11 mouse cellular contexts compared by ENCODE assay signal in genomic region chr9:15211876-15212275, GRCm38 (mm10). TPM values are rescaled to one million over a fixed set of nuclear protein-coding genes. Genes with fewer than 3 reads are reported as not detected.
A peak's percentile ranks its signal among the peaks of the same experiment; 100 is the strongest.
DNase-seq lines count a peak whose midpoint lies in the region.
"Had no signal": no experiment of that assay in that cellular context is flagged by ENCODE, and none has a peak within 500 bp of the region (broad histone marks: within the 10 kb centered on the region; RNA-seq: fewer than 3 reads in every experiment).

No protein-coding gene starts in this region.

- peak; percentile 4 for DNase-seq in gastrocnemius, adult 18-20 months (ENCODE audit: low spot score)
- no peak for DNase-seq in gastrocnemius, postnatal 25 days
- DNase-seq in kidney, postnatal 14 days: peak; percentile 24
- no peak for DNase-seq in kidney, adult 8-10 months
- DNase-seq in retina, embryonic 14.5 days (ENCODE audit: low spot score): peak; percentile 17
- DNase-seq in retina, postnatal 1 day: no peak
- peak; percentile 16 for DNase-seq in lung, postnatal 25 days (ENCODE audit: low spot score)
- DNase-seq in ovary, postnatal 36 days (ENCODE audit: low spot score): no peak
- DNase-seq: adrenal gland, postnatal 25 days; spleen, adult 18-20 months; thymus, postnatal 36 days had no signal

RNA-seq across cellular contexts. Expression of gene Vstm5, which starts 27.0 kb away (rescaled TPM):
- total RNA-seq in gastrocnemius, adult 18-20 months (2021): under 1 TPM in 1 of 2 experiments, not detected in 1; 0.14 TPM
- not detected for total RNA-seq in gastrocnemius, postnatal 25 days (2021)

Comparison
In these comparisons a context has a peak if more than half of its experiments do, and no peak if none do; other contexts are left out.
1. DNase-seq: peak in gastrocnemius, adult 18-20 months (single experiment), kidney, postnatal 14 days (single experiment), retina, embryonic 14.5 days (single experiment) and lung, postnatal 25 days (single experiment); none in gastrocnemius, postnatal 25 days (single experiment), kidney, adult 8-10 months (0 of 2), retina, postnatal 1 day (single experiment) and ovary, postnatal 36 days (single experiment).